Mouse (Mus musculus) CH12.LX (cell line): ENCODE data around the gene Olfr49. TPM values are rescaled to one million over a fixed set of nuclear protein-coding genes. Genes with fewer than 3 reads are reported as not detected.

Experiments
- DNase-seq: peaks from one replicate; pipeline ENCODE4 v3.0.0-alpha.2; 2013; ENCODE audit errors: extremely low read depth
- H3K27ac ChIP-seq: 2 replicates; pipeline ENCODE4 v1.5.1; 2012; ENCODE audit warnings: low read depth, mild to moderate bottlenecking, control low read depth, moderate library complexity; ENCODE audit not compliant: insufficient read depth
- H3K27me3 ChIP-seq: replicated peaks from 2 replicates; pipeline ENCODE3; 2012; ENCODE audit warnings: inconsistent platforms
- H3K36me3 ChIP-seq, 2 experiments: replicated peaks in 1 of 2; 2 replicates each; pipeline versions ENCODE3 to v1.6.1; 2012; ENCODE audit warnings: inconsistent platforms in 1 of 2, low read length in 1 of 2, mild to moderate bottlenecking in 1 of 2, mixed read lengths in 1 of 2, moderate library complexity in 1 of 2; ENCODE audit not compliant: control insufficient read depth in 1 of 2, insufficient read depth in 1 of 2
- H3K4me1 ChIP-seq, 2 experiments: 2 replicates each; pipeline ENCODE4 v1.6.1; 2012; ENCODE audit warnings: inconsistent platforms in 1 of 2, moderate library complexity in 1 of 2; ENCODE audit not compliant: insufficient read depth in 2 of 2, control insufficient read depth in 1 of 2
- H3K4me2 ChIP-seq: 2 replicates; pipeline ENCODE4 v1.6.1; 2012; ENCODE audit warnings: low read depth, mild to moderate bottlenecking, control low read depth; ENCODE audit not compliant: poor library complexity, insufficient read depth, severe bottlenecking
- H3K4me3 ChIP-seq, 3 experiments: fragments of 150-350 bp in 1 of 3; sonication (generic) in 1 of 3; replicated peaks in 1 of 3; 2 replicates each; pipeline versions ENCODE3 to v1.5.1; 2011 to 2012; ENCODE audit warnings: low read depth in 2 of 3, low read length in 2 of 3, mild to moderate bottlenecking in 2 of 3, moderate library complexity in 2 of 3, control low read depth in 1 of 3, improper control_type of control experiment in 1 of 3, inconsistent platforms in 1 of 3, mixed read lengths in 1 of 3; ENCODE audit not compliant: poor library complexity in 1 of 3
- H3K79me2 ChIP-seq: replicated peaks from 2 replicates; pipeline ENCODE4 v1.6.1; 2012; ENCODE audit warnings: mild to moderate bottlenecking, moderate library complexity; ENCODE audit not compliant: control insufficient read depth, poor library complexity, insufficient read depth, severe bottlenecking; ENCODE audit errors: extremely low read depth
- H3K9ac ChIP-seq: 2 replicates; pipeline ENCODE4 v1.6.1; 2012; ENCODE audit warnings: low read depth, mild to moderate bottlenecking, control low read depth, moderate library complexity; ENCODE audit not compliant: insufficient read depth
- H3K9me3 ChIP-seq: replicated peaks from 2 replicates; pipeline ENCODE3; 2012; ENCODE audit warnings: low read length, inconsistent platforms, mixed read lengths
- CHD1 ChIP-seq: IDR thresholded peaks from 2 replicates; pipeline ENCODE4 v1.6.1; 2012; ENCODE audit warnings: low read depth, low read length, improper control_type of control experiment, inconsistent platforms
- CHD2 ChIP-seq: IDR thresholded peaks from 2 replicates; pipeline ENCODE4 v1.6.1; 2011; ENCODE audit warnings: low read length, improper control_type of control experiment
- E2F4 ChIP-seq: IDR thresholded peaks from 2 replicates; pipeline ENCODE4 v1.6.1; 2011; ENCODE audit warnings: low read depth, low read length, improper control_type of control experiment; ENCODE audit not compliant: insufficient replicate concordance
- EP300 ChIP-seq: IDR thresholded peaks from 2 replicates; pipeline ENCODE4 v1.6.1; 2011; ENCODE audit warnings: low read length, improper control_type of control experiment
- ETS1 ChIP-seq: conservative IDR thresholded peaks from 2 replicates; pipeline ENCODE4 v1.6.1; 2012; ENCODE audit warnings: low read depth, mild to moderate bottlenecking, inconsistent platforms, low read length, improper control_type of control experiment, moderate library complexity
- HCFC1 ChIP-seq: IDR thresholded peaks from 2 replicates; pipeline ENCODE4 v1.6.1; 2012; ENCODE audit warnings: low read depth, mild to moderate bottlenecking, inconsistent platforms, low read length, improper control_type of control experiment
- IRF4 ChIP-seq: IDR thresholded peaks from 2 replicates; pipeline ENCODE4 v1.6.1; 2014; ENCODE audit warnings: low read depth, mild to moderate bottlenecking, inconsistent platforms, low read length, improper control_type of control experiment
- JUND ChIP-seq: conservative IDR thresholded peaks from 2 replicates; pipeline ENCODE4 v1.6.1; 2011; ENCODE audit warnings: low read depth, low read length, improper control_type of control experiment
- KAT2A ChIP-seq: IDR thresholded peaks from 2 replicates; pipeline ENCODE4 v1.6.1; 2012; ENCODE audit warnings: low read length, improper control_type of control experiment, inconsistent platforms; ENCODE audit not compliant: insufficient replicate concordance
- MAFK ChIP-seq: IDR thresholded peaks from 2 replicates; pipeline ENCODE4 v1.6.1; 2011; ENCODE audit warnings: low read length, improper control_type of control experiment; ENCODE audit not compliant: insufficient replicate concordance
- MAX ChIP-seq: IDR thresholded peaks from 2 replicates; pipeline ENCODE4 v1.6.1; 2011; ENCODE audit warnings: low read length, improper control_type of control experiment
- MEF2A ChIP-seq: IDR thresholded peaks from 2 replicates; pipeline ENCODE4 v1.6.1; 2014; ENCODE audit warnings: low read depth, mild to moderate bottlenecking, inconsistent platforms, low read length, improper control_type of control experiment, borderline replicate concordance
- MYC ChIP-seq: IDR thresholded peaks from 2 replicates; pipeline ENCODE4 v1.6.1; 2011; ENCODE audit warnings: low read depth, mild to moderate bottlenecking, improper control_type of control experiment, low read length
- PAX5 ChIP-seq: IDR thresholded peaks from 2 replicates; pipeline ENCODE4 v1.6.1; 2012; ENCODE audit warnings: low read length, inconsistent platforms, mixed read lengths
- RCOR1 ChIP-seq: conservative IDR thresholded peaks from 2 replicates; pipeline ENCODE4 v1.6.1; 2012; ENCODE audit warnings: low read depth, mild to moderate bottlenecking, inconsistent platforms, low read length, improper control_type of control experiment
- SIN3A ChIP-seq: IDR thresholded peaks from 2 replicates; pipeline ENCODE4 v1.6.1; 2012; ENCODE audit warnings: low read length, improper control_type of control experiment, inconsistent platforms
- TCF12 ChIP-seq: IDR thresholded peaks from 2 replicates; pipeline ENCODE4 v1.6.1; 2014; ENCODE audit warnings: low read depth, mild to moderate bottlenecking, inconsistent platforms, low read length, improper control_type of control experiment
- USF2 ChIP-seq: conservative IDR thresholded peaks from 2 replicates; pipeline ENCODE4 v1.6.1; 2011; ENCODE audit warnings: low read depth, low read length, improper control_type of control experiment
- ZKSCAN1 ChIP-seq: IDR thresholded peaks from 2 replicates; pipeline ENCODE4 v1.6.1; 2012; ENCODE audit warnings: low read depth, inconsistent platforms, low read length, improper control_type of control experiment, borderline replicate concordance
- ZMIZ1 ChIP-seq: IDR thresholded peaks from 2 replicates; pipeline ENCODE4 v1.6.1; 2012; ENCODE audit warnings: low read depth, mild to moderate bottlenecking, inconsistent platforms, low read length, improper control_type of control experiment
- dilution Hi-C: fragments of 300-500 bp; cut with MboI; formaldehyde crosslinking; loops from 2 replicates; pipeline ENCODE4 v1.14.3; 2020; ENCODE audit warnings: low sequenced_read_pairs; ENCODE audit not compliant: extremely low pct_unique_long_range_greater_than_20kb, extremely low pct_ligation_motif_present
- in situ Hi-C: fragments of 300-500 bp; cut with MboI; formaldehyde crosslinking; loops from 3 replicates; pipeline ENCODE4 v1.14.3; 2019; ENCODE audit warnings: low sequenced_read_pairs, low pct_ligation_motif_present, low pct_unique_long_range_greater_than_20kb, mixed read lengths
- polyA plus RNA-seq: library from polyadenylated mRNA; unstranded; fragments of >175 nt; gene quantifications from 2 replicates; pipeline ENCODE4 v1.2.1, GENCODE M21; 2012; ENCODE audit warnings: low read depth; ENCODE audit not compliant: insufficient read length
- total RNA-seq, 2 experiments: library from RNA; depleted of rRNA; stranded (reverse); fragments of 300-350 nt in 1 of 2; fragments of >200 nt in 1 of 2; gene quantifications; 2 replicates each; pipeline ENCODE4 v1.2.3; 2012 to 2014

The Olfr49 gene
- total and polyA plus RNA-seq, 3 experiments, result 0.07 TPM; not detected in 2

- in situ Hi-C loops, result loop anchor here (10.0 kb wide), 1 partner anchor 62 kb away; no protein-coding TSS in a partner anchor
- DNase-seq, result no peak
- dilution Hi-C loops, result no loop called here
These were observed 22.1 kb downstream of the Olfr49 start for GRCm38 (mm10) chr14:54262622-54263021.

GRCm38 (mm10) chr14:54261386-54261785 is 23.4 kb downstream of the Olfr49 start:
- in situ Hi-C loops (loop anchor here (10.0 kb wide), 1 partner anchor 63 kb away; no protein-coding TSS in a partner anchor), dilution Hi-C loops (no loop called here)
- Histone ChIP-seq H3K4me2 (no peak overlapping the region), H3K9me3 (no peaks in the 10 kb centered on the region), H3K4me1 (peaks cover 0 to 17% of the 10 kb centered on the region in 2 experiments; a peak in 2 of 4 replicates), H3K36me3 (peaks cover 20 to 40% of the 10 kb centered on the region in 2 experiments), H3K4me3 (no peak overlapping the region), H3K27ac (no peak overlapping the region), H3K27me3 (no peaks in the 10 kb centered on the region), H3K9ac (no peak overlapping the region), H3K79me2 (no peaks in the 10 kb centered on the region; the same call in 1 of the 2 replicates)
- TF ChIP-seq E2F4, result no peak
- no peak for TF ChIP-seq CHD1
- no peak for TF ChIP-seq USF2
- no peak for TF ChIP-seq IRF4
- no peak for TF ChIP-seq ZKSCAN1
- TF ChIP-seq ZMIZ1, result no peak
- no peak for TF ChIP-seq MEF2A
- no peak for TF ChIP-seq KAT2A
- TF ChIP-seq HCFC1, result no peak
- TF ChIP-seq JUND, result no peak
- no peak for TF ChIP-seq ETS1
- TF ChIP-seq SIN3A, result no peak
- no peak for TF ChIP-seq MAFK
- TF ChIP-seq PAX5, result no peak
- DNase-seq, result no peak

More at GRCm38 (mm10) chr14:54262622-54263021, 22.1 kb downstream of the Olfr49 start:
- no peak overlapping the region for H3K4me2 ChIP-seq
- no peaks in the 10 kb centered on the region for H3K27me3 ChIP-seq
- peaks cover 27 to 52% of the 10 kb centered on the region in 2 experiments for H3K36me3 ChIP-seq
- H3K27ac ChIP-seq, result no peak overlapping the region
- H3K9ac ChIP-seq, result no peak overlapping the region
- no peaks in the 10 kb centered on the region for H3K9me3 ChIP-seq
- peaks cover 0 to 17% of the 10 kb centered on the region in 2 experiments; a peak in 2 of 4 replicates for H3K4me1 ChIP-seq
- H3K4me3 ChIP-seq, result no peak overlapping the region
- TF ChIP-seq IRF4, result no peak
- TF ChIP-seq TCF12, result no peak
- TF ChIP-seq MAX, result no peak
- no peak for TF ChIP-seq MYC
- TF ChIP-seq JUND, result no peak
- no peak for TF ChIP-seq RCOR1
- TF ChIP-seq CHD2, result no peak
- TF ChIP-seq CHD1, result no peak
- no peak for TF ChIP-seq EP300
- H3K79me2 ChIP-seq, result no peaks in the 10 kb centered on the region; the same call in 1 of the 2 replicates
